Mouse (Mus musculus): Measurements from ENCODE around the gene A530084C06Rik. TPM values are rescaled to one million over a fixed set of nuclear protein-coding genes. Genes with fewer than 3 reads are reported as not detected.

Gene A530084C06Rik
- polyA plus RNA-seq, 1 experiment from 2014 or later: not detected

GRCm38 (mm10) chr13:31567099-31567498 lies 8.0 kb upstream of the A530084C06Rik start:
- H3K36me3 ChIP-seq: no peaks in the 10 kb centered on the region
- no peak overlapping the region for H3K27ac ChIP-seq (replicated peaks)
- no peaks in the 10 kb centered on the region for H3K9me3 ChIP-seq (replicated peaks)
- WGBS: 78% methylated on average over 8 of the region's 8 CpGs
- no peak for ATAC-seq (ENCODE audit: low FRiP score)
- no peaks in the 10 kb centered on the region for H3K4me1 ChIP-seq
- no peak overlapping the region for H3K4me3 ChIP-seq (replicated peaks)
- H3K4me2 ChIP-seq: no peak overlapping the region
- H3K9ac ChIP-seq (replicated peaks): no peak overlapping the region
- peaks cover 36% of the 10 kb centered on the region for H3K27me3 ChIP-seq (replicated peaks)

GRCm38 (mm10) chr13:31564394-31564793 lies 5.3 kb upstream of the A530084C06Rik start:
- Histone ChIP-seq H3K27ac (replicated peaks) (no peak overlapping the region), H3K27me3 (replicated peaks) (peaks cover 63% of the 10 kb centered on the region), H3K9ac (replicated peaks) (no peak overlapping the region), H3K4me1 (peaks cover 6% of the 10 kb centered on the region), H3K36me3 (no peaks in the 10 kb centered on the region), H3K9me3 (replicated peaks) (no peaks in the 10 kb centered on the region), H3K4me2 (no peak overlapping the region), H3K4me3 (replicated peaks) (no peak overlapping the region)
- no peak for ATAC-seq (ENCODE audit: low FRiP score)
- 43% methylated on average over 6 of the region's 6 CpGs for WGBS

DNA sequence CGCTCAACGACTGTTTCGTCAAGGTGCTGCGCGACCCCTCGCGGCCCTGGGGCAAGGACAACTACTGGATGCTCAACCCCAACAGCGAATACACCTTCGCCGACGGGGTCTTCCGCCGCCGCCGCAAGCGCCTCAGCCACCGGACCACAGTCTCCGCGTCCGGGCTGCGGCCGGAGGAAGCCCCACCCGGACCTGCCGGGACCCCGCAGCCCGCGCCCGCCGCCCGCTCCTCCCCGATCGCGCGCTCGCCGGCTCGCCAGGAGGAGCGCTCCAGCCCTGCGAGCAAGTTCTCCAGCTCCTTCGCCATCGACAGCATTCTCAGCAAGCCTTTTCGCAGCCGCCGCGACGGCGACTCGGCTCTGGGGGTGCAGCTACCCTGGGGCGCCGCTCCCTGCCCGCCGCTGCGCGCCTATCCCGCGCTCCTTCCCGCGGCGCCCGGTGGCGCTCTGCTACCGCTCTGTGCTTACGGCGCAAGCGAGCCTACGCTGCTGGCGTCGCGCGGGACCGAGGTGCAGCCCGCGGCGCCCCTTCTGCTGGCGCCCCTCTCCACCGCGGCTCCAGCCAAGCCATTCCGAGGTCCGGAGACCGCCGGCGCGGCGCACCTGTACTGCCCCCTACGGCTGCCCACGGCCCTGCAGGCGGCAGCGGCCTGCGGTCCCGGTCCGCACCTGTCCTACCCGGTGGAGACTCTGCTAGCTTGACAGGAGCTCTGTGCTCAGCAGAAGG lies 449 bp upstream of the A530084C06Rik start:
- H3K4me2 ChIP-seq: peak overlapping the region; percentile 99
- ATAC-seq (ENCODE audit: low FRiP score): peak; percentile 60
- peak overlapping the region; percentile 20; the same call in 1 of the 2 replicates for H3K27ac ChIP-seq (replicated peaks)
- H3K4me1 ChIP-seq: peaks cover 30% of the 10 kb centered on the region
- H3K36me3 ChIP-seq: no peaks in the 10 kb centered on the region
- peak overlapping the region; percentile 40 for H3K9ac ChIP-seq (replicated peaks)
- H3K9me3 ChIP-seq (replicated peaks): no peaks in the 10 kb centered on the region
- H3K4me3 ChIP-seq (replicated peaks): peak overlapping the region; percentile 49
- peaks cover 93% of the 10 kb centered on the region for H3K27me3 ChIP-seq (replicated peaks)
- under 1% methylated on average over 92 of the region's 92 CpGs for WGBS

- H3K9me3 ChIP-seq (replicated peaks): no peaks in the 10 kb centered on the region
- 0 out of 2 replicates have a peak overlapping the region, but pooled peaks have one; percentile 14 for H3K27ac ChIP-seq (replicated peaks)
- H3K4me3 ChIP-seq (replicated peaks): peak overlapping the region; percentile 49
- peak overlapping the region; percentile 99 for H3K4me2 ChIP-seq
- H3K4me1 ChIP-seq: peaks cover 30% of the 10 kb centered on the region
- peak; percentile 33; the same call in 1 of the 2 replicates for ATAC-seq (ENCODE audit: low FRiP score)
- peaks cover 90% of the 10 kb centered on the region for H3K27me3 ChIP-seq (replicated peaks)
- H3K36me3 ChIP-seq: no peaks in the 10 kb centered on the region
- H3K9ac ChIP-seq (replicated peaks): peak overlapping the region; percentile 40
- WGBS: under 1% methylated on average over 73 of the region's 73 CpGs
Observed at GRCm38 (mm10) chr13:31557768-31558520, 1.2 kb downstream of the A530084C06Rik start.

- no peak overlapping the region for H3K27ac ChIP-seq (replicated peaks)
- WGBS: 4% methylated on average over 24 of the region's 24 CpGs
- H3K9me3 ChIP-seq (replicated peaks): no peaks in the 10 kb centered on the region
- peaks cover 30% of the 10 kb centered on the region for H3K4me1 ChIP-seq
- H3K36me3 ChIP-seq: no peaks in the 10 kb centered on the region
- peak overlapping the region; percentile 99 for H3K4me2 ChIP-seq
- no peak overlapping the region for H3K9ac ChIP-seq (replicated peaks)
- no peak for ATAC-seq (ENCODE audit: low FRiP score)
- H3K4me3 ChIP-seq (replicated peaks): peak overlapping the region; percentile 49
- peaks cover 82% of the 10 kb centered on the region for H3K27me3 ChIP-seq (replicated peaks)
Observed at GRCm38 (mm10) chr13:31556964-31557767, 2.0 kb downstream of the A530084C06Rik start.

- ATAC-seq (ENCODE audit: low FRiP score): no peak
- H3K4me3 ChIP-seq (replicated peaks): no peak within 1 kb of the TSS
- peaks cover 69% of the 10 kb centered on the region for H3K27me3 ChIP-seq (replicated peaks)
- H3K36me3 ChIP-seq: no peaks in the 10 kb centered on the region
- no peak within 1 kb of the TSS for H3K27ac ChIP-seq (replicated peaks)
- H3K4me1 ChIP-seq: peaks cover 30% of the 10 kb centered on the region
- no peaks in the 10 kb centered on the region for H3K9me3 ChIP-seq (replicated peaks)
- H3K9ac ChIP-seq (replicated peaks): no peak within 1 kb of the TSS
- 80% methylated on average over 4 of the region's 4 CpGs for WGBS
- 0 out of 2 replicates have a peak within 1 kb of the TSS, but pooled peaks have one; percentile 99 for H3K4me2 ChIP-seq
Observed at GRCm38 (mm10) chr13:31555834-31556233, 3.3 kb downstream of the A530084C06Rik start, which contains the start of gene Foxq1. Gene Foxq1, plus strand, starts transcription at chr13:31556134.

DNA sequence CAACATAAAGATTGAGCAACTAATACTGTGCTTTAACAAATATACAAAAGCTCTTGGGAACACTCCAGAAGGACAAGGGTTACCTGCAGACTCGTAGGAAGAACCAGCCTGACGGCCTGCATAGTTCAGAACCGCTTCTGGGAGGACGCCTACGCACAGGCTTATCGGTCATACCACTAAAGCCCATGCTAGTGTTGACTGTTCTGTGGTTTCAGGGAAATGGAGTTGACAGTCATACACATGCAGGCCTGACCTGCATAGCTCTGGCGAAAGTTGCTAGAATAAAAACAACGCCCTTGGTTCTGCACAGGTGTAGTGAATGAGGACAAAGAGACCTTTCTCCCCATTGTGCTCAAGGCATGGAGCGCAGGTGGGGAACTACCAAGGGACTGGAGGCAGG lies 11.5 kb downstream of the A530084C06Rik start:
- Histone ChIP-seq H3K4me2 (no peak overlapping the region), H3K4me1 (no peaks in the 10 kb centered on the region), H3K4me3 (replicated peaks) (no peak overlapping the region), H3K9ac (replicated peaks) (no peak overlapping the region), H3K27me3 (replicated peaks) (no peaks in the 10 kb centered on the region), H3K9me3 (replicated peaks) (no peaks in the 10 kb centered on the region), H3K36me3 (no peaks in the 10 kb centered on the region), H3K27ac (replicated peaks) (no peak overlapping the region)
- no peak for ATAC-seq (ENCODE audit: low FRiP score)
- 90% methylated on average over 9 of the region's 9 CpGs for WGBS

DNA sequence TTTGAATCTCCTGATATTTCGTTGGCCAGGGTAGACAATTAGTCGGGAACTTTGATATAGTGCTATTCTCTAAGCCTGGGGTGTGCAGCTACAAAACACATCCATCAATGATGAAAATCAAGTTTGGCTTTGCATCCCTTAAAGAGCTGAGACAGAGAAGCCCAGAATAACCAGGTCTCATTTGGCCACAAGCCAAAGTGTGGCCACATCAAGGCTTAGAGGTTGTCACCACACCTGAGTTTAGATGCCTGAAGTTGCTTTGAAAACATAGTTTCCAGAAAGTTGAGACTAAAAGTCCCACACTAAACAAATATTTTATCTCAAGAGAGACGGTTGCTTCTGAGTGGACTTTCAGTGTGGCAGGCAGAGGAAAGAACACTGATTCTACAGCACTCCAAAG lies 11.9 kb downstream of the A530084C06Rik start:
- Histone ChIP-seq H3K4me2 (no peak overlapping the region), H3K9me3 (replicated peaks) (no peaks in the 10 kb centered on the region), H3K27ac (replicated peaks) (no peak overlapping the region), H3K4me1 (no peaks in the 10 kb centered on the region), H3K4me3 (replicated peaks) (no peak overlapping the region), H3K36me3 (no peaks in the 10 kb centered on the region), H3K9ac (replicated peaks) (no peak overlapping the region), H3K27me3 (replicated peaks) (no peaks in the 10 kb centered on the region)
- 89% methylated on average over 3 of the region's 3 CpGs for WGBS
- ATAC-seq (ENCODE audit: low FRiP score): no peak

- Histone ChIP-seq H3K27me3 (replicated peaks) (no peaks in the 10 kb centered on the region), H3K9ac (replicated peaks) (no peak overlapping the region), H3K4me3 (replicated peaks) (no peak overlapping the region), H3K4me1 (no peaks in the 10 kb centered on the region), H3K4me2 (no peak overlapping the region), H3K36me3 (no peaks in the 10 kb centered on the region), H3K27ac (replicated peaks) (no peak overlapping the region), H3K9me3 (replicated peaks) (no peaks in the 10 kb centered on the region)
- 88% methylated on average over 2 of the region's 2 CpGs for WGBS
- no peak for ATAC-seq (ENCODE audit: low FRiP score)
Observed at GRCm38 (mm10) chr13:31546784-31547183, 12.3 kb downstream of the A530084C06Rik start.

- Histone ChIP-seq H3K27me3 (replicated peaks) (no peaks in the 10 kb centered on the region), H3K4me1 (no peaks in the 10 kb centered on the region), H3K36me3 (no peaks in the 10 kb centered on the region), H3K4me3 (replicated peaks) (no peak overlapping the region), H3K4me2 (no peak overlapping the region), H3K9me3 (replicated peaks) (no peaks in the 10 kb centered on the region), H3K9ac (replicated peaks) (no peak overlapping the region), H3K27ac (replicated peaks) (no peak overlapping the region)
- ATAC-seq (ENCODE audit: low FRiP score): no peak
- 95% methylated on average over 5 of the region's 5 CpGs for WGBS
Observed at GRCm38 (mm10) chr13:31543021-31543420, 16.1 kb downstream of the A530084C06Rik start.

GRCm38 (mm10) chr13:31534726-31535125 lies 24.4 kb downstream of the A530084C06Rik start:
- no peak overlapping the region for H3K4me3 ChIP-seq (replicated peaks)
- WGBS: 90% methylated on average over 4 of the region's 4 CpGs
- no peak overlapping the region for H3K9ac ChIP-seq (replicated peaks)
- H3K4me2 ChIP-seq: no peak overlapping the region
- no peaks in the 10 kb centered on the region for H3K36me3 ChIP-seq
- H3K4me1 ChIP-seq: peaks cover 7% of the 10 kb centered on the region; the same call in 1 of the 2 replicates
- H3K27me3 ChIP-seq (replicated peaks): peaks cover 17% of the 10 kb centered on the region
- no peak overlapping the region for H3K27ac ChIP-seq (replicated peaks)
- no peaks in the 10 kb centered on the region for H3K9me3 ChIP-seq (replicated peaks)
- ATAC-seq (ENCODE audit: low FRiP score): no peak

Measured in neural tube, embryonic 15.5 days (tissue).